In genomic region chr8:30227354-30227753, GRCm38 (mm10) we compare ENCODE assay signal across 13 mouse cellular contexts.
DNase-seq lines count a peak whose midpoint lies in the region; ATAC-seq and TF ChIP-seq lines count a peak whose summit lies in the region.
"Had no signal": no experiment of that assay in that cellular context is flagged by ENCODE, and none has a peak within 500 bp of the region (broad histone marks: within the 10 kb centered on the region; RNA-seq: fewer than 3 reads in every experiment).

No protein-coding gene starts in this region.

- H3K27me3 ChIP-seq in hindbrain, embryonic 14.5 days (ENCODE audit: control insufficient read depth, insufficient read depth, low read length), result no peaks in the 10 kb centered on the region
- no peaks in the 10 kb centered on the region for H3K27me3 ChIP-seq in hindbrain, embryonic 12.5 days
- no peaks in the 10 kb centered on the region for H3K27me3 ChIP-seq in hindbrain, postnatal 0 days (ENCODE audit: insufficient read depth, low read length)
- no peaks in the 10 kb centered on the region for H3K27me3 ChIP-seq in liver, postnatal 0 days (ENCODE audit: insufficient read depth, low read length)
- H3K27me3 ChIP-seq: CH12.LX; heart, embryonic 15.5 days; midbrain, embryonic 12.5 days had no signal

- no peaks in the 10 kb centered on the region for H3K36me3 ChIP-seq in hindbrain, embryonic 14.5 days (replicated peaks; ENCODE audit: control insufficient read depth, insufficient read depth)
- H3K36me3 ChIP-seq in hindbrain, embryonic 12.5 days, result no peaks in the 10 kb centered on the region
- no peaks in the 10 kb centered on the region for H3K36me3 ChIP-seq in hindbrain, postnatal 0 days (ENCODE audit: insufficient read depth, low read length)
- no peaks in the 10 kb centered on the region for H3K36me3 ChIP-seq in liver, postnatal 0 days (replicated peaks; ENCODE audit: insufficient read depth, low read length)
- H3K36me3 ChIP-seq: heart, embryonic 15.5 days; midbrain, embryonic 12.5 days had no signal

- H3K4me3 ChIP-seq in hindbrain, embryonic 14.5 days (replicated peaks; ENCODE audit: low read length), result no peak overlapping the region
- H3K4me3 ChIP-seq in hindbrain, embryonic 12.5 days, result no peak overlapping the region
- no peak overlapping the region for H3K4me3 ChIP-seq in hindbrain, postnatal 0 days (ENCODE audit: low read length)
- H3K4me3 ChIP-seq in liver, postnatal 0 days (ENCODE audit: low read depth, low read length), result no peak overlapping the region
- H3K4me3 ChIP-seq: gastrocnemius, adult 2 months; heart, embryonic 15.5 days; midbrain, embryonic 12.5 days had no signal

- H3K9me3 ChIP-seq in hindbrain, embryonic 14.5 days (ENCODE audit: control insufficient read depth, low read length), result no peaks in the 10 kb centered on the region
- no peaks in the 10 kb centered on the region for H3K9me3 ChIP-seq in hindbrain, embryonic 12.5 days (replicated peaks)
- H3K9me3 ChIP-seq in hindbrain, postnatal 0 days (ENCODE audit: low read length), result no peaks in the 10 kb centered on the region
- H3K9me3 ChIP-seq in liver, postnatal 0 days (ENCODE audit: low read length), result no peaks in the 10 kb centered on the region
- H3K9me3 ChIP-seq: heart, embryonic 15.5 days; midbrain, embryonic 12.5 days had no signal

- H3K27ac ChIP-seq in hindbrain, embryonic 14.5 days, result no peak overlapping the region
- no peak overlapping the region for H3K27ac ChIP-seq in hindbrain, embryonic 12.5 days
- H3K27ac ChIP-seq in hindbrain, postnatal 0 days, result no peak overlapping the region
- H3K27ac ChIP-seq in liver, postnatal 0 days (ENCODE audit: low read depth), result no peak overlapping the region
- H3K27ac ChIP-seq: gastrocnemius, adult 2 months; heart, embryonic 15.5 days; kidney, postnatal 0 days; midbrain, embryonic 12.5 days had no signal

- TF ChIP-seq EP300 in liver, postnatal 0 days (IDR thresholded peaks at IDR 0.05; ENCODE audit: low read depth), result no peak

- peak; percentile 66; the same call in 1 of the 2 replicates for ATAC-seq in hindbrain, embryonic 14.5 days (ENCODE audit: low FRiP score)
- ATAC-seq in hindbrain, embryonic 12.5 days (ENCODE audit: low FRiP score), result no peak
- peak; percentile 87 for ATAC-seq in hindbrain, postnatal 0 days
- no peak for ATAC-seq in megakaryocyte progenitor cell, adult 5-6 weeks (replicated peaks; ENCODE audit: poor library complexity)
- no peak for ATAC-seq in liver, postnatal 0 days

- H3K4me1 ChIP-seq in hindbrain, embryonic 14.5 days (replicated peaks; ENCODE audit: control insufficient read depth, insufficient read depth, low read length), result no peaks in the 10 kb centered on the region
- no peaks in the 10 kb centered on the region for H3K4me1 ChIP-seq in hindbrain, embryonic 12.5 days
- no peaks in the 10 kb centered on the region for H3K4me1 ChIP-seq in hindbrain, postnatal 0 days (ENCODE audit: insufficient read depth, low read length)
- no peaks in the 10 kb centered on the region for H3K4me1 ChIP-seq in liver, postnatal 0 days (ENCODE audit: insufficient read depth)
- H3K4me1 ChIP-seq: heart, embryonic 15.5 days; midbrain, embryonic 12.5 days had no signal

- no peak for DNase-seq in hindbrain, embryonic 14.5 days (ENCODE audit: low spot score)
- DNase-seq in brain, adult 2 months (ENCODE audit: low read depth, low spot score), result peak; percentile 21
- peak; percentile 10 for DNase-seq in cerebellum, adult 8-10 months
- peak; percentile 76 for DNase-seq in hindbrain, postnatal 0 days (ENCODE audit: low spot score)
- DNase-seq in ovary, postnatal 14 days (ENCODE audit: low spot score), result no peak
- no peak for DNase-seq in liver, postnatal 0 days
- DNase-seq: gastrocnemius, adult 2 months had no signal

- H3K4me2 ChIP-seq in hindbrain, embryonic 14.5 days (replicated peaks), result no peak overlapping the region
- H3K4me2 ChIP-seq in hindbrain, embryonic 12.5 days (replicated peaks), result no peak overlapping the region
- no peak overlapping the region for H3K4me2 ChIP-seq in hindbrain, postnatal 0 days (ENCODE audit: low read depth, low read length)
- H3K4me2 ChIP-seq in liver, postnatal 0 days (ENCODE audit: low read depth, low read length), result no peak overlapping the region
- H3K4me2 ChIP-seq: heart, embryonic 15.5 days; midbrain, embryonic 12.5 days had no signal

- WGBS in hindbrain, embryonic 14.5 days, result 73% methylated on average over 5 of the region's 5 CpGs
- 70% methylated on average over 5 of the region's 5 CpGs for WGBS in hindbrain, embryonic 12.5 days
- 48% methylated on average over 5 of the region's 5 CpGs for WGBS in hindbrain, postnatal 0 days
- WGBS in liver, postnatal 0 days (ENCODE audit: insufficient replicate concordance), result 76% methylated on average over 5 of the region's 5 CpGs

- TF ChIP-seq CTCF in hindbrain, postnatal 0 days (IDR thresholded peaks at IDR 0.05; ENCODE audit: low read depth), result peak; percentile 24
- no peak for TF ChIP-seq CTCF in liver, postnatal 0 days (IDR thresholded peaks at IDR 0.05; ENCODE audit: low read depth)

- no peak overlapping the region for H3K9ac ChIP-seq in hindbrain, embryonic 14.5 days
- H3K9ac ChIP-seq in hindbrain, embryonic 12.5 days, result no peak overlapping the region
- H3K9ac ChIP-seq in hindbrain, postnatal 0 days (replicated peaks; ENCODE audit: low read length), result no peak overlapping the region
- H3K9ac ChIP-seq in liver, postnatal 0 days (replicated peaks), result no peak overlapping the region
- H3K9ac ChIP-seq: heart, embryonic 15.5 days; midbrain, embryonic 12.5 days had no signal

Comparison
In these comparisons a context has a peak if more than half of its experiments do, and no peak if none do; other contexts are left out.
1. ATAC-seq: peak in hindbrain, embryonic 14.5 days (single experiment) and hindbrain, postnatal 0 days (single experiment); none in hindbrain, embryonic 12.5 days (single experiment), megakaryocyte progenitor cell, adult 5-6 weeks (single experiment) and liver, postnatal 0 days (single experiment).
2. DNase-seq: peak in brain, adult 2 months (single experiment), cerebellum, adult 8-10 months (single experiment) and hindbrain, postnatal 0 days (single experiment); none in hindbrain, embryonic 14.5 days (single experiment), ovary, postnatal 14 days (single experiment) and liver, postnatal 0 days (single experiment).